Mouse (Mus musculus): ENCODE data around the gene Akirin2. TPM values are rescaled to one million over a fixed set of nuclear protein-coding genes. Genes with fewer than 3 reads are reported as not detected.

Gene Akirin2
- polyA plus RNA-seq, 2 experiments: 19.7 to 27.4 TPM

- Histone ChIP-seq H3K4me3 (ENCODE audit: insufficient read depth in 1 of 2, low read depth in 2 of 2, low read length in 2 of 2) (no peak overlapping the region), H3K27me3 (ENCODE audit: control insufficient read depth, insufficient read depth, low read length) (no peaks in the 10 kb centered on the region), H3K4me1 (replicated peaks; ENCODE audit: control insufficient read depth in 2 of 2, insufficient read depth in 2 of 2, low read length in 1 of 2) (no peaks in the 10 kb centered on the region), H3K27ac (no peak overlapping the region), H3K9me3 (ENCODE audit: control insufficient read depth, low read length) (no peaks in the 10 kb centered on the region), H3K36me3 (replicated peaks; ENCODE audit: control insufficient read depth, insufficient read depth, low read depth) (no peaks in the 10 kb centered on the region), H3K4me2 (ENCODE audit: low read depth) (no peak overlapping the region), H3K9ac (replicated peaks) (no peak overlapping the region)
- ATAC-seq (ENCODE audit: insufficient read depth) (no peak), DNase-seq (ENCODE audit: low read depth in 3 of 3, low spot score in 3 of 3) (no peak)
- whole genome bisulfite sequencing (ENCODE audit: insufficient replicate concordance): 73% methylated on average over 1 of the region's 1 CpGs
- TF ChIP-seq CTCF (IDR thresholded peaks at IDR 0.05; ENCODE audit: low read depth) (no peak), EP300 (IDR thresholded peaks at IDR 0.05; ENCODE audit: low read depth) (no peak)
Observed at GRCm38 (mm10) chr4:34528430-34529100, 22.2 kb upstream of the Akirin2 start.

DNA sequence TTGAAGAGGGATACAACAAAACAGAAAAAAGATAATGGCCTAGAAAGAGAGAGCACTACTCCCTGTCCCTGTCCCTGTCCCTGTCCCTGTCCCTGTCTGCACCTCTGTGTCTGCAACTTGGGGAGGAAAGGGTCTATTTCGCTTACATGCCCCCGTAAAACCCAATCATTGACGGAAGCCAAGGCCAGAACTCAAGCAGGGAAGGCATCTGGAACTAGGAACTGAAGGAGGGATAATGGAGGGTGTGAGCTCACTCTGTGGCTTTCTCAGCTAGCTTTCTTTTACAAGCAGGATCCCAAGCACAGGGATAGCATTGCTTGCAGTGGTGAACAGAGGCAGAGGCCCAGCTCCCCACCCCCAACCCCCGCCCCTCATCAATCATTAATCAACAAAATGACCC, 21.4 kb upstream of the Akirin2 start:
- no peak for ATAC-seq (ENCODE audit: insufficient read depth)
- Histone ChIP-seq H3K4me3 (ENCODE audit: insufficient read depth in 1 of 2, low read depth in 2 of 2, low read length in 2 of 2) (no peak overlapping the region), H3K27ac (no peak overlapping the region), H3K4me2 (ENCODE audit: low read depth) (no peak overlapping the region), H3K36me3 (replicated peaks; ENCODE audit: control insufficient read depth, insufficient read depth, low read depth) (no peaks in the 10 kb centered on the region), H3K4me1 (replicated peaks; ENCODE audit: control insufficient read depth in 2 of 2, insufficient read depth in 2 of 2, low read length in 1 of 2) (no peaks in the 10 kb centered on the region), H3K9me3 (ENCODE audit: control insufficient read depth, low read length) (no peaks in the 10 kb centered on the region), H3K27me3 (ENCODE audit: control insufficient read depth, insufficient read depth, low read length) (no peaks in the 10 kb centered on the region), H3K9ac (replicated peaks) (no peak overlapping the region)
- TF ChIP-seq EP300 (IDR thresholded peaks at IDR 0.05; ENCODE audit: low read depth) (no peak), CTCF (IDR thresholded peaks at IDR 0.05; ENCODE audit: low read depth) (no peak)
- DNase-seq (ENCODE audit: low read depth in 3 of 3, low spot score in 3 of 3): no peak
- 50% methylated on average over 4 of the region's 4 CpGs for WGBS (ENCODE audit: insufficient replicate concordance)

DNA sequence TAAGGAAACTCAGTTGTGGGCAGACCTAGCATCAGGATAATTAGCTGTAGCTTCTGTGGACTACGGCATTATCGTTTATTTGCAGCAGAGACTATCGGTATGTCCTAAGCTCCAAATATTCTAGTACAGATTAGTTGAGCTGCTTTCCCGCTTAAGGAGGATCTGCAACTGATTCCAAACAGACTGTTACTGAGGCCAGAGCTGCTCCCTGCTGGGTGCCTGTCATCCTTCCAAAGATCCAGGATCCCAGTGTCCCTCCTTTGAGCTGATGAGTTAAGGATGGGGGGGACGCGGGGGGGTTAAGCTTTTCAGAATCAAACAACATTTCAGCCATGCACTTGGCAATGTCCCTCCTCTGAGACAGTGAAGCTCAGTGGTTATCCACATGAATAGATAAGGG, 20.8 kb upstream of the Akirin2 start:
- Histone ChIP-seq H3K27ac (no peak overlapping the region), H3K4me1 (replicated peaks; ENCODE audit: control insufficient read depth in 2 of 2, insufficient read depth in 2 of 2, low read length in 1 of 2) (no peaks in the 10 kb centered on the region), H3K9ac (replicated peaks) (no peak overlapping the region), H3K27me3 (ENCODE audit: control insufficient read depth, insufficient read depth, low read length) (no peaks in the 10 kb centered on the region), H3K4me2 (ENCODE audit: low read depth) (no peak overlapping the region), H3K9me3 (ENCODE audit: control insufficient read depth, low read length) (no peaks in the 10 kb centered on the region), H3K4me3 (ENCODE audit: insufficient read depth in 1 of 2, low read depth in 2 of 2, low read length in 2 of 2) (no peak overlapping the region), H3K36me3 (replicated peaks; ENCODE audit: control insufficient read depth, insufficient read depth, low read depth) (no peaks in the 10 kb centered on the region)
- TF ChIP-seq CTCF (IDR thresholded peaks at IDR 0.05; ENCODE audit: low read depth): no peak
- no peak for TF ChIP-seq EP300 (IDR thresholded peaks at IDR 0.05; ENCODE audit: low read depth)
- no peak for ATAC-seq (ENCODE audit: insufficient read depth)
- no peak for DNase-seq (ENCODE audit: low read depth in 3 of 3, low spot score in 3 of 3)
- 72% methylated on average over 6 of the region's 6 CpGs for WGBS (ENCODE audit: insufficient replicate concordance)

DNA sequence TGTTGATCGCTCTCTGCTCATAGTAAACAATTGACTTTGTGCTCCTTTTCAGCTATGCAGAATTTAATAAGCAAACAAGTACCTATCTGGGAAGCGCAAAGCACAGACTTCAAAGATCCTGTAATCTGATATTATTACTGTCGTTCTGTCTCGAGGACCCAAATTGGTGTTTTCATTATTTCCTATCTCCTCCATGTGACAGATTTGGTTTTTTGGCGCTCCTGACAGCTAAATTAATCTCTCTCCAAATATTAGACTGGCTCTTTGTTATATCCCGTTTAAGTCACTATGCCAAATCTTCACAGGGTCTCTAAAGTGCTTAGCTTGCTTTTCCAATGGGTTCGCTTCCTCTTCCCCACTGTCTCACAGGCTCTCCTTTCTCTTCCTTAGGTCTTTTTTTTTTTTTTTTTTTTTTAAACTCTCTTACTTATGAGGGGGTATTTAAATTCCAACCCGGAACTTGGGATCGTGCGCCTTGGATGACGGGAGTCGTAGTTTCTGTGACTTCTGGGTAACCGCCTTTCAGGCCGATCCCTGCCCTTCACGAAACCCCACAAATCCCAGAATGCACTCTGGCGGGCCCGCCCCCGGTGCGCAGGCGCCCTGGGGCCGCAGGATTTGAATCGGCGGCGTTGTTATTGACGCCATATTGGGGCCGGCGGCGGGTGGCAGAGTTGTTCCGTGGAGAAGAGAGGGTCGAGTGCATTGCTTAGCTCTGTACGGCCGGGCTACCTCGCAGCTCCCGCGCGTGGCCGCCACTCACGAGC, 573 bp upstream of the Akirin2 start:
- DNase-seq (ENCODE audit: low read depth in 3 of 3, low spot score in 3 of 3) (peak; percentile 92 to 94 (median 92)), ATAC-seq (ENCODE audit: insufficient read depth) (peak; percentile 89)
- Histone ChIP-seq H3K27me3 (ENCODE audit: control insufficient read depth, insufficient read depth, low read length) (no peaks in the 10 kb centered on the region), H3K9ac (replicated peaks) (peak overlapping the region; percentile 93), H3K4me1 (replicated peaks; ENCODE audit: control insufficient read depth in 2 of 2, insufficient read depth in 2 of 2, low read length in 1 of 2) (peaks cover 5 to 12% of the 10 kb centered on the region in 2 experiments), H3K4me2 (ENCODE audit: low read depth) (peak overlapping the region; percentile 86), H3K4me3 (ENCODE audit: insufficient read depth in 1 of 2, low read depth in 2 of 2, low read length in 2 of 2) (peak overlapping the region; percentile 89 to 98), H3K36me3 (replicated peaks; ENCODE audit: control insufficient read depth, insufficient read depth, low read depth) (peaks cover under 1% of the 10 kb centered on the region; the same call in 1 of the 2 replicates), H3K27ac (peak overlapping the region; percentile 77), H3K9me3 (ENCODE audit: control insufficient read depth, low read length) (no peaks in the 10 kb centered on the region)
- TF ChIP-seq EP300 (IDR thresholded peaks at IDR 0.05; ENCODE audit: low read depth) (no peak; the same call in 1 of the 2 replicates), CTCF (IDR thresholded peaks at IDR 0.05; ENCODE audit: low read depth) (no peak)
- 2% methylated on average over 38 of the region's 38 CpGs for WGBS (ENCODE audit: insufficient replicate concordance)
